Mouse (Mus musculus): Measurements from ENCODE around the gene Olfr1044. TPM values are rescaled to one million over a fixed set of nuclear protein-coding genes. Genes with fewer than 3 reads are reported as not detected.

Olfr1044 gene
- polyA plus RNA-seq, 1 experiment from 2014 or later: not detected

GRCm38 (mm10) chr2:86135828-86136227 lies 41.8 kb downstream of the Olfr1044 start, which contains the start of gene Olfr1039:
Olfr1039 (minus strand) TSS chr2:86135928.
- Histone ChIP-seq H3K27me3 (replicated peaks; ENCODE audit: control insufficient read depth, insufficient read depth, low read length) (no peaks in the 10 kb centered on the region), H3K4me1 (ENCODE audit: control insufficient read depth, insufficient read depth, low read depth, low read length) (no peaks in the 10 kb centered on the region), H3K9me3 (ENCODE audit: control insufficient read depth, low read length) (no peaks in the 10 kb centered on the region; the same call in 1 of the 2 replicates), H3K36me3 (ENCODE audit: control insufficient read depth, insufficient read depth, low read length) (no peaks in the 10 kb centered on the region), H3K4me3 (ENCODE audit: low read length) (no peak within 1 kb of the TSS), H3K9ac (ENCODE audit: low read depth, low read length) (no peak within 1 kb of the TSS), H3K4me2 (ENCODE audit: low read length) (no peak within 1 kb of the TSS), H3K27ac (ENCODE audit: low read depth, low read length) (no peak within 1 kb of the TSS)
- no peak for ATAC-seq
- 96% methylated on average over 1 of the region's 1 CpGs for WGBS

Other genes with a start within 250 kb of the Olfr1044 start
- gene Olfr1028, start 227.4 kb downstream of the Olfr1044 start, polyA plus RNA-seq (2015; fragmentation: Nextera tagmentation; extraction: Ambion mirVana): not detected in 2 replicates
- gene Olfr1029, start 203.9 kb downstream of the Olfr1044 start, polyA plus RNA-seq (2015; fragmentation: Nextera tagmentation; extraction: Ambion mirVana): not detected in 2 replicates
- gene Olfr1030, start 198.5 kb downstream of the Olfr1044 start, polyA plus RNA-seq (2015; fragmentation: Nextera tagmentation; extraction: Ambion mirVana): not detected in 2 replicates
- gene Olfr1031, start 187.5 kb downstream of the Olfr1044 start, polyA plus RNA-seq (2015; fragmentation: Nextera tagmentation; extraction: Ambion mirVana): not detected in 2 replicates
- gene Olfr1032, start 172.3 kb downstream of the Olfr1044 start, polyA plus RNA-seq (2015; fragmentation: Nextera tagmentation; extraction: Ambion mirVana): not detected in 2 replicates
- 0.69 TPM in 2 replicates for gene Olfr1033, start 157.2 kb downstream of the Olfr1044 start, polyA plus RNA-seq (2015; fragmentation: Nextera tagmentation; extraction: Ambion mirVana)
- gene Olfr1034, start 132.0 kb downstream of the Olfr1044 start, polyA plus RNA-seq (2015; fragmentation: Nextera tagmentation; extraction: Ambion mirVana): not detected in 2 replicates
- not detected in 2 replicates for gene Olfr1036, start 103.8 kb downstream of the Olfr1044 start, polyA plus RNA-seq (2015; fragmentation: Nextera tagmentation; extraction: Ambion mirVana)
- gene Olfr1037, start 90.4 kb downstream of the Olfr1044 start, polyA plus RNA-seq (2015; fragmentation: Nextera tagmentation; extraction: Ambion mirVana): not detected in 2 replicates
- gene Olfr1039, start 41.9 kb downstream of the Olfr1044 start, polyA plus RNA-seq (2015; fragmentation: Nextera tagmentation; extraction: Ambion mirVana): not detected in 2 replicates
- not detected in 2 replicates for gene Olfr1040, start 31.1 kb downstream of the Olfr1044 start, polyA plus RNA-seq (2015; fragmentation: Nextera tagmentation; extraction: Ambion mirVana)
- gene Olfr1042, start 16.0 kb downstream of the Olfr1044 start, polyA plus RNA-seq (2015; fragmentation: Nextera tagmentation; extraction: Ambion mirVana): not detected in 2 replicates
- not detected in 2 replicates for gene Olfr1043, start 10.3 kb downstream of the Olfr1044 start, polyA plus RNA-seq (2015; fragmentation: Nextera tagmentation; extraction: Ambion mirVana)
- not detected in 2 replicates for gene Olfr52, start 7.9 kb upstream of the Olfr1044 start, polyA plus RNA-seq (2015; fragmentation: Nextera tagmentation; extraction: Ambion mirVana)
- not detected in 2 replicates for gene Olfr1045, start 25.2 kb upstream of the Olfr1044 start, polyA plus RNA-seq (2015; fragmentation: Nextera tagmentation; extraction: Ambion mirVana)
- gene Olfr1046, start 41.5 kb upstream of the Olfr1044 start, polyA plus RNA-seq (2015; fragmentation: Nextera tagmentation; extraction: Ambion mirVana): not detected in 2 replicates
- gene Olfr1047, start 53.6 kb upstream of the Olfr1044 start, polyA plus RNA-seq (2015; fragmentation: Nextera tagmentation; extraction: Ambion mirVana): not detected in 2 replicates
- gene Olfr1048, start 62.5 kb upstream of the Olfr1044 start, polyA plus RNA-seq (2015; fragmentation: Nextera tagmentation; extraction: Ambion mirVana): not detected in 2 replicates
- not detected in 2 replicates for gene Olfr1049, start 80.5 kb upstream of the Olfr1044 start, polyA plus RNA-seq (2015; fragmentation: Nextera tagmentation; extraction: Ambion mirVana)
- gene Olfr1051, start 101.3 kb upstream of the Olfr1044 start, polyA plus RNA-seq (2015; fragmentation: Nextera tagmentation; extraction: Ambion mirVana): not detected in 2 replicates
- gene Olfr1052, start 114.6 kb upstream of the Olfr1044 start, polyA plus RNA-seq (2015; fragmentation: Nextera tagmentation; extraction: Ambion mirVana): not detected in 2 replicates
- gene Olfr1053, start 137.5 kb upstream of the Olfr1044 start, polyA plus RNA-seq (2015; fragmentation: Nextera tagmentation; extraction: Ambion mirVana): not detected in 2 replicates
- not detected in 2 replicates for gene Olfr1054, start 157.6 kb upstream of the Olfr1044 start, polyA plus RNA-seq (2015; fragmentation: Nextera tagmentation; extraction: Ambion mirVana)
- not detected in 2 replicates for gene Olfr1055, start 172.5 kb upstream of the Olfr1044 start, polyA plus RNA-seq (2015; fragmentation: Nextera tagmentation; extraction: Ambion mirVana)
- gene Olfr1056, start 184.6 kb upstream of the Olfr1044 start, polyA plus RNA-seq (2015; fragmentation: Nextera tagmentation; extraction: Ambion mirVana): not detected in 2 replicates
- not detected in 2 replicates for gene Olfr1057, start 200.6 kb upstream of the Olfr1044 start, polyA plus RNA-seq (2015; fragmentation: Nextera tagmentation; extraction: Ambion mirVana)
- not detected in 2 replicates for gene Olfr1058, start 210.7 kb upstream of the Olfr1044 start, polyA plus RNA-seq (2015; fragmentation: Nextera tagmentation; extraction: Ambion mirVana)
- gene Olfr1061, start 236.2 kb upstream of the Olfr1044 start, polyA plus RNA-seq (2015; fragmentation: Nextera tagmentation; extraction: Ambion mirVana): not detected in 2 replicates
- not detected in 2 replicates for gene Olfr1062, start 248.9 kb upstream of the Olfr1044 start, polyA plus RNA-seq (2015; fragmentation: Nextera tagmentation; extraction: Ambion mirVana)

Measured in hindbrain, embryonic 16.5 days (tissue).